ENCODE assay signal across 13 mouse cellular contexts in genomic region chr5:142493307-142493706, GRCm38 (mm10). TPM values are rescaled to one million over a fixed set of nuclear protein-coding genes. Genes with fewer than 3 reads are reported as not detected.
"Had no signal": no experiment of that assay in that cellular context is flagged by ENCODE, and none has a peak within 500 bp of the region (broad histone marks: within the 10 kb centered on the region; RNA-seq: fewer than 3 reads in every experiment).

No protein-coding gene starts in this region.

- DNase-seq: lung, adult 18-20 months; lung, embryonic 14.5 days; lung, postnatal 10 days; right cerebral cortex, postnatal 14 days; thymus, adult 2 months; thymus, postnatal 25 days; thymus, postnatal 4 days had no signal

- ATAC-seq: midbrain, embryonic 13.5 days; midbrain, embryonic 15.5 days had no signal

RNA-seq across cellular contexts. Expression of gene Papolb, which starts 36.6 kb away (rescaled TPM):
- total RNA-seq: monocyte, adult 5-6 weeks; neutrophil, adult 5-6 weeks had no signal
- polyA plus RNA-seq: spleen, adult 2 months; stomach, postnatal 0 days had no signal

RNA-seq across cellular contexts. Expression of gene Radil, which starts 57.6 kb away (rescaled TPM):
- total RNA-seq: monocyte, adult 5-6 weeks; neutrophil, adult 5-6 weeks had no signal
